Mouse (Mus musculus): ENCODE measurements around the gene Ccnt1.
"Not testable (repeated sequence)": the region's sequence is repeated elsewhere in the genome, so short reads cannot be mapped to it uniquely, and the experiment has no call there.

Ccnt1 gene

GRCm38 (mm10) chr15:98595049-98595448 lies 24.3 kb upstream of the Ccnt1 start:
- DNase-seq = no peak

GRCm38 (mm10) chr15:98594193-98594592 lies 23.5 kb upstream of the Ccnt1 start:
- DNase-seq = peak; percentile 51

DNA sequence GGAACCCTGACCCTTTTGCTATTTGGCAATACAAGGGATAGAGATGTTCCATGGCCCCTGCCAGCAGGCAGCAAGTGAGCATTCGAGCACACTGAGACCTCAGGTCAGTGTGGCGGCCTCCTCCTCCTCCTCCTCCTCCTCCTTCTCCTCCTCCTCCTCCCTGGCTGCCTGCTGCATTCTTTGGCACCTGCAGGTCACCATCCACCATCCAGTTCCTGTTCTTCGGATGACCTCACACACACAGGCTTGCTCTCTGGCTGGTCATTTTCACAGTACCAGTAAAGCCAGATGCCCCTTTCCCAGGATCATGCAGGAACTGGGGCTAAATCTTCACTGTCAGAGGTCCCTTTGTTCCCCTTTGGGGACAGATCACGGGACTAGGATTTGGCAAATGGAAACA lies 20.7 kb upstream of the Ccnt1 start:
- DNase-seq = no peak

DNA sequence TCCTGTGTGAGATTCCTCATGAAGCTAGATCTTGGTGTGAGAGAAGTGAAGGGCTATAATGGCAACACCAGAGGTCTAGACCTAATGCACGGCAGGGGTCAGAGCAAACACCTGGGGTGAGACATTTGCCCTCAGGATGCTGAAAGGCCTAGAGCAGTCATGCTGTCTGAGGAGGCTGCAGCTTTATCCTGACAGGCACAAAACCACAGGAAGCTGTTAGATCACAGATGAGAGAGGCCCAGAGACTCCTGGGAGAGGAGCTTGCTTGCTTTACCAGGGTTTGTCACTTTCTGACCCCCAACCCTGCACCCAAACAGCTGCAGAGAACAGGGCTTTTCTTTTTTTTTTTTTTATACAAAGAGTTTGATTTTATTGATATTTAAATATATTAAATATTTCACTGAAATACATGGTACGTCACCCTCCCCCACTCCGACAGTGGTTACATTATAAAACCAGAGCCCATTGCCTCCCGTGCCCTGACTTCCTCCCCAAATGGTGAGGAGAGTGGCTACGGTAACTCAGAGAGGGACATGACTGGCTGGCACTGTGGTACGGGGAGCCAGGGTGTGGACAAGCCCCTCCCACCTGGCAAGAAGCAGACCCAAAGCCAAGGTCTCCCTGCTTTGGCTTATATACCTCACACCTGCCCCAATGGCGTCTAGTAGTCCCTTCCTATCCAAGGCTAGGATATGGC lies 19.1 kb upstream of the Ccnt1 start:
- DNase-seq = no peak

DNA sequence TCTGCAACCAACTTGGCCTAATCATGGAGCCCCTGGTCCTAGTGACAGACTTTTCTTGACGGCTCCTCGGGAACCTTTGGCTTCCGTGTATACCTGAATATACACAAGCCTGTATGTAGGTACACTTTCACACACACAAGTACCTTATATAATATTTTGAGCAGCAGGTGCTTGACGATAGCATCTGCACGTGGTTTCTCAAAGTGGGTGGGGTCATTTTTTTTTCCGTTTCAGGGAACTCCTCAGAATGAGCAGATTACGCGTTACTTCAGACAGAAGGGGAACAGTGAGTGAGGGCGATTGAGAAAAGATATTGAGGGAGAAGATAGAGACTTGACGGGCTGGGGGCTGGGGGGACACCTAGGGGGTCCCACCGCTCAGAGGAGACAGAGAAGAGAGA lies 17.0 kb upstream of the Ccnt1 start:
- no peak for DNase-seq

- not testable (repeated sequence) for DNase-seq
These were observed 15.4 kb upstream of the Ccnt1 start for GRCm38 (mm10) chr15:98586141-98586540.

DNA sequence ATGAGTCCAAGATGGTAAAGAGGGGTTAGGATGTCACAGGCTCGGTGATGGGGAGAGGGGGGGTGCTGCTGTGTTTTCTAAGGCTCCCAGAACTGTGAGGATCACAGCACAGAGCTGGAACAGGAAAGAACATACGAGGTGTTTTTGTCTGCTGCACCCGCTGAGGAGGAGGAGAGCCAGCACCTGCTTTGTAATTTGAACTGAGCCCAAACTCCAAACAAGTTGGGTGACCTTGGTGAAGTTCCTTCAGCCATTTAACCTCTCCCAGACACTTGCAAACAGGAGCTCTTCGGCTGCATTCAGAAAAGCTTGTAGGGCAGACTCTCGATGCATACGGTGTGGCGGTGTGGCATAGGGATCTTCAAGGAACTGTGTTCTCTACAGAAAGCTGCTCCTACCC lies 14.7 kb upstream of the Ccnt1 start:
- no peak for DNase-seq

DNA sequence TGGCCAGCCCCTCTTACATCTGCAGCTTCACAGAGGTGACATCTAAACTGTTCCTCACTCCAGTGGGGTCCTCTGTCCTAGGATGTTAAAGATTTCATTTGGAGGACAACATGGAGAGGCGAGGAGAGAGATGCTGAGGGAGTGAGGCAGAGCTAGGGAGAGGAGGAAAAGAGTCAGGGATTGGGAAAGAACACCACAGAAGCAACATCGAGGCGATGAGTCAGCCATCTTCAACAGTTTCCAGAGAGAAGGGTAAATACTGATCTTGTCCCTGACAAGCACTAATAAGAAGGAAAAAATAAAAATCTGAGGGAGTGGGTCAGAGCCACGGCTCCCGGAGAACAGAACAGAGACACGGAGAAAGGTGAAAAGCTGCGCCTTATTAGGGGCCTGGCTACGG lies 12.3 kb upstream of the Ccnt1 start:
- no peak for DNase-seq

- no peak for DNase-seq
These were observed 11.7 kb upstream of the Ccnt1 start for GRCm38 (mm10) chr15:98582410-98582809.

GRCm38 (mm10) chr15:98579795-98580464 lies 9.2 kb upstream of the Ccnt1 start:
- peak; percentile 58 for DNase-seq

- DNase-seq = no peak
These were observed 8.6 kb upstream of the Ccnt1 start for GRCm38 (mm10) chr15:98579310-98579709.

DNA sequence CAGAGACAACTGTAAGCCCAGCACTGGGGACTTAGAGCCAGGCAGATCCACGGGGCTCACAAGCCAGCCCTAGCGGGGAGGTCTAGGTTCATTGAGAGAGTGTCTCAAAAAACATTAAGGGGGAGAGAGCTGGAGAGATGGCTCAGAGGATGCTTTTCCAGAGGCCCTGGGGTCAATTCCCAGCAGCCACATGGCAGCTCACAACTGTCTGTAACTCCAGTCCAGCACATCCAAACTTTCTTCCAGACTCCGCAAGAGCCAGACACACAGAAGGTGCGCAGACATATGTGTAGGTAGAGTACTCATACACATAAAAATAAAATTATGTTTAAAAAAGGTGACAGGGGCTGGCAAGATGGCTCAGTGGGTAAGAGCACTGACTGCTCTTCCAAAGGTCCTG lies 2.6 kb upstream of the Ccnt1 start:
- DNase-seq = no peak

DNA sequence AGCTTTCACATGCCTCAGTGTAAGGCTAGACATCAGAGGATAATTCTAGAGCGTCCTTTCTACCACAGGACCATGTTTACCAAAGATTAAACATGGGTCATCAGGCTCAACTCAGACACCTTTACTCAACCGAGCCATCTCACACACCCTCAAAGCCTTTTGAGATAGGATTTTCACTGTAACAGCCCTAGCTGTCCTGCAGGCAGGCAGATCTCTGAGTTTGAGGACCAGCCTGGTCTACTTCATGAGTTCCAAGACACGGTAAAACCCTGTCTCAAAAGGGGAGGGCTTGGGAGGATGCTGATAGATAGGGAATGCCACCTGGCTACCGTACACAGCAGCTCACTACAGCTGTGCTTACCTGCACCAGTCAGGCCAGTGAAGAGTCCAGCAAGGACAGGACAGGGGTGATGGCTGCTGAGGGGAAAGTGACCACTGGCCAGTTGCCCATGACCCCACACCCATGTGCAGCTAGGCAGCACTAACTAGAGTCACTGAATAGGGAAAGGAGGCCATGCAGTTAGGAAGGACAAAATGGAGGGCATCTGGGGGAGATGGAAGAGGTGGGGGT lies 843 bp downstream of the Ccnt1 start:
- DNase-seq = no peak

DNA sequence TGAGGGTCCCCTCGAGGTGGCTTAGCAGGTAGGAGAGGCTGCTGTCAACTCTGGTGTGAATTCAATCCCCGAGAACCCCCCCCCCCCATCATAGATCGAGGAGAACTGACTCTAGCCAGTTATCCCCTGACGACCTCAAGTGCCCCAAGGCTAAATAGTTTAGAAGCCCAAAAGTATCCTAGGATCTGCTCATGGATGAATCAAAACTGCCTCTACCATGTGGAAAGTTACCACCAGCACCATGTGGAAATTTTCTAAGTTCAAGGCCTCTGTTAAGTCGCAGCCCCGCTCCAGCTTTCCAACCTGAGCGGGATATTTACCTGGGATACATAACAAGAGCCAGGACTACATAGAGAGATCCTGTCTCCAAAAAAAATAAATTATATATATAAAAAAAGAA lies 1.5 kb downstream of the Ccnt1 start:
- DNase-seq = no peak

- DNase-seq = no peak
These were observed 2.3 kb downstream of the Ccnt1 start for GRCm38 (mm10) chr15:98568256-98569033.

DNA sequence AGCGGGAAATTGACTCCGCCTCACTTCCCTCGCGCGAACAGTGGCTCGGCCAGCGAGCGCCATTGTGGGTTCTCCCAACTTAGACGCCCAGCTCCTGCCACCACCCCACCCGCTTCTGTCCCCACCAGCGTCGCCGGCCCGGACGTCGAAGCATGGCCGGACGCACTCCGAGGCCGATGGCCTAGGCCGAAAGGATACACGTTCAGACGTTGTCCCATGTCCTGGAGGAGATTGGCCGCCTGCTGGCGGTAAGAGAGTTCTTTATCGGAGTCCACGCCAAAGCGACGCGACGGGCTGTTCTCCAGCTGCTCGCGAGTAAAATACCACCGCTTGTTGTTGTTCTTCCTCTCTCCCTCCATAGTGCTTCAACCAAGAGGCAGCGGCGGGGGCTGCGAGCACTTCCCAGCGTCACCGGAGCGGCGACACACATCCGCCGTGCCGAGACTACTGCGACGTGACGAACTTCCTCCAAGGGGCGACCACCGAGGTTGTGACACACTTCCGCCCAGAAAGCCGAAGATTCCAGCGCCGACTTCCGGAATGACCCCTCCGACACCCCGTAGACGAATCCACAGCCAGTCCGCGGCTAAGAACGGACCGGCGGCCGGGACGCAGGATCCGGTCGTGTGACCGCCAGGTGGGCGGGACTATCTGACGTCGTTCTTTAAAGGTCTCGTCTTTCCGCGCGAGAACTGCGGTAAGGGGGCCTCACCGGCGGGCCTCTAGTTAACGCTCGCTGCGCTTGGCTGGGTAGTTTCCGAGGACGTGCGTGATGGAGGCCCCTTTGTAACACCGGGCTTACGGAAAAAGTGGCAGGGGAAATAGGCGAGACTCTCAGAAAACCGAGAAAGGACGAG lies 3.2 kb downstream of the Ccnt1 start:
- peak; percentile 100 for DNase-seq

DNA sequence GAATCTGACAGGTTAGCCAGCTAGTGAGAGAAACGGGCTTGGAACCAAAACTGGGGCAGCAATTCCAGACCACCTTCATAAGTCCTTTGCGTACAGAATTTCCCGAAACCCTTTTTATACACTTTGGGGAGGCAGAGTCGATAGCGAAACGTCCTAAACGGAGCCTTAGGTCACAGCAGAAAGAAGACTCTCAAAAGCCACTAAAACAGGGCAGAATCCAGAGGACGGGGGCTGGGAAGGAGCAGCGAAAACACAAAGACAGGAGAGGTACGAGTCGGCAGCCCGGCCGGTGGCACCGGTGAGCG lies 3.8 kb downstream of the Ccnt1 start:
- DNase-seq = no peak

- DNase-seq = no peak
These were observed 13.5 kb downstream of the Ccnt1 start for GRCm38 (mm10) chr15:98557186-98557585.

DNA sequence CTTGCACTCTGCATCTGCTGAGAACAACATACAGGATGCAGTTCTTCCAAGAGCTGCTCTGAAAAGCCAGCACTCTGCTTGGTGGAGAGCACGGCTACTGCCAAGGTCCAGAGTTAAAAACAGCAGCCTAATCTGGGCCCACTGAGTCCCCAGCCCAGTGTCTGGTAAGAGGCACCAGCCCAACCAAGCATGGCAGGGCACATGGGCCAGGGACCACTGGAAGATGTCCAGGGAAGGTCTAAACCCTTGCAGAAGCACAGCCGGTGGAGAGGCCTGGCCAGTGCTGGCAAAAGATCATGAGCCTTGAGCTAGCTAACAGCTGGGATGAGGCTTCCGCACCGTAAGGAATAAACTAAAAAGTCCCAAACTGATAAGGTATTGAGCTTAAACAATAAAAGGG lies 14.8 kb downstream of the Ccnt1 start:
- no peak for DNase-seq

DNA sequence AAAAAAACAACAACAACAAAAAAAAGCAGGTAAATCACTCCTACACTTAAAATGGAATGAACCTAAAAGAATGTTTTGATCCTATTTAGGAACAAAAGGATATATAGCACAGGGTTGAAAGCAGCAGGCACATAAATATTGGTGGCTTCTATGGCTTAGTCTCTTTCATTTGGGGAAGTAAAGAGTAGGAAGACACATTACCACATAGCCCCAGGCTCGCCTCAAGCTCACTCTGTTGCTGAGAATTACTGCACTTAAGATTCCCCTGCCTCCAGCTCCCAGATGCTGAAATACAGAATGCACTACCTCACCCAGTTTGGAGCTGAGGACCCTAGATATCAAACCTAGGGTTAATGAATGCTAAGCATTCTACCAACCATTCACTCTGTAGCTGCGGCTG lies 18.0 kb downstream of the Ccnt1 start:
- DNase-seq = no peak

- no peak for DNase-seq
These were observed 23.9 kb downstream of the Ccnt1 start for GRCm38 (mm10) chr15:98546843-98547242.

GRCm38 (mm10) chr15:98545151-98545550 lies 25.6 kb downstream of the Ccnt1 start:
- no peak for DNase-seq

DNA sequence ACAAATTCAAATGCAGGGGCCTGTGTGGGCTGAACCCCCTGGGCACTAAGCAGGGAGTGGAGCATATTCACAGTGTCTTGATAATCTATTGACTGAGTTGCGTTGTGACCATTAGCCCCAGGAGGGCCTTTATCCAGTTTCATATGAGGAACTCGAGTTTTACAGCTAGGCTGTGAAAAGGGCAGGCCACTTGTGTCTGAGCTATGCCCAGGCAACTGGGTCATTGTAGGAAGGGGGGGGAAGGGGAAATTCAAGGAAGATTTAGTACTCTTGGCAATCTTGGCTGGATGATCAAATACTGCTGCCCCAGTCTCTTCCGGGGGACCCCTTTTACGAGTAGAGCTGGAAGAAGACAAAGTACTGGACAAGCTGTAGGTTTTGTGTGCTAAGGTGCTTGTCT lies 27.4 kb downstream of the Ccnt1 start:
- DNase-seq = no peak

Measured in right cerebral cortex, postnatal 25 days (tissue).